Mouse (Mus musculus): Measurements from ENCODE around the gene Slc4a2. TPM values are rescaled to one million over a fixed set of nuclear protein-coding genes. Genes with fewer than 3 reads are reported as not detected.

The Slc4a2 gene
- polyA plus RNA-seq, 1 experiment from 2014 or later: 14.8 TPM

DNA sequence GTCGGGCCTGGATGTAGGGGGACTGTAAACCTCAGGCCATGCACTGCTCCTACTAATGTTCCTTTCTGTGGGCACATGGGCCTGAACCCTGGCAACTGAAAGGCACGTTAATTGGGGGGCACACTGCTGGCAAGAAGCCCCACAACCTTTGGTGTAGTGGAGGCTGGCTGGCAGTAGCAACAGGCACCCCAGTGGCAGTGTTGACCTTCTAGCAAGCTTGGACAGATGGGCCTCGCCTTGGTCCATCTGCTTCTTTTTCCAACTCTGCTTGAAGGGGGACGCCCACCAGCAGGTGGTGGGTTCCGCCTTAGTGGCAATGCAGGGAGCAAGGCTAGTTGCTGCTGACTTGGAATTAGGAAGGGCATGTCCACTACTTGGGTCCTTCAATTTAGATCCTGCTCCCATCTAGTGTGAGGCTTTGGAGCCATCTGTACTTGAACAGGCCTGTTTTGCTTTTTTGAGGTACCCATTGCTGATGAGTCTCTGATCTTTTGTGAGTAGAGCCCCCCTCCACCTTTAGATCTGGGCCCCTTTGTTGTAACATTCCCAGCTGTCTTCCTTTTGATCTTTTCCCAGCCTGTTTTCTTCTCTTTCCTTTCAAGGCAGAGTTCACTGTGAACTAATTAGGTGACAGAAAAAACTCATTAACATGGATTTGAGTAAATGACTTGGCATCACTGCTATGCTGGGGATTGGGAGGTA is 29.8 kb downstream of the Slc4a2 start:
- DNase-seq (peak; percentile 49), ATAC-seq (ENCODE audit: low FRiP score, low TSS enrichment) (no peak)
- Histone ChIP-seq H3K4me1 (ENCODE audit: control insufficient read depth, insufficient read depth, low read length) (peaks cover 39% of the 10 kb centered on the region), H3K9me3 (ENCODE audit: control insufficient read depth, low read length) (no peaks in the 10 kb centered on the region), H3K36me3 (ENCODE audit: control insufficient read depth, insufficient read depth, low read length) (no peaks in the 10 kb centered on the region), H3K9ac (replicated peaks; ENCODE audit: low read length) (peak overlapping the region; percentile 93), H3K4me3 (replicated peaks; ENCODE audit: low read depth, low read length) (peak overlapping the region; percentile 85), H3K27me3 (ENCODE audit: control insufficient read depth, insufficient read depth, low read length) (no peaks in the 10 kb centered on the region), H3K27ac (replicated peaks; ENCODE audit: low read depth, low read length) (peak overlapping the region; percentile 93), H3K4me2 (ENCODE audit: low read length) (peak overlapping the region; percentile 88)
- 1% methylated on average over 5 of the region's 5 CpGs for WGBS

DNA sequence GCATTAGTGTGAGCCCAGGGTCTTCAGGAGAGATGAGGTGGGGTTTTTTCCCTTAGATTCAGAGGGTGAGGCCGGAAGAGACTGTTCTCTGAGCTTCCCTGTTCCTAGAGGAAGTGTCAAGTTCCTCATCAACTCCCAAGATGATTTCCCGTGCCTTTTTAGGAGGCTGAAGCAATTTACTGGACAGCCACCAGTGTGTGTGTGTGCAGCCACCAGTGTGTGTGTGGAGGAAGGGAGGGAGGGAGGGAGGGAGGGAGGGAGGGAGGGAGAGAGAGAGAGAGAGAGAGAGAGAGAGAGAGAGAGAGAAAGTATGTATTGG is 30.3 kb downstream of the Slc4a2 start:
- H3K4me3 ChIP-seq (replicated peaks; ENCODE audit: low read depth, low read length): peak overlapping the region; percentile 85
- no peak for DNase-seq
- peaks cover 39% of the 10 kb centered on the region for H3K4me1 ChIP-seq (ENCODE audit: control insufficient read depth, insufficient read depth, low read length)

DNA sequence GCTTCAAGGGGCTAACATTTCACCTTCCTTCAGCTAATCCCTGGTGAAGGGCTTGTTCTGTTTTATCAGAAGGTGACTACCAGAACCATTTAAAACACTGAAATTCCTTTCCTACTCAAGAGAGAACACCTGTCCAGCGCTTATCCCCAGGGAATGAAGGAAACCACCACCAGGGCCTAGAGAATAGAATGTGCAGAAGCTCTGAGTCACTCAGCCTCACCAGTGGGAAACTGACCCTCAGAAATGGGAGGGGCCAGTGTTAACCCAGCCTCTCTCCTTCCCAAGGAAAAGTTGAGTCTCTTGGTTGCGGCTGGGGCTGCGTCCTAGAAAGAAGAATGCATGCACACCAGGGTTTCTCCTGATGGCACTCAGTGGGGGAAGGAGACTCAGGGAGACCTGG is 31.4 kb downstream of the Slc4a2 start:
- H3K9ac ChIP-seq (replicated peaks; ENCODE audit: low read length): peak overlapping the region; percentile 13
- no peak for ATAC-seq (ENCODE audit: low FRiP score, low TSS enrichment)
- DNase-seq: no peak
- H3K4me3 ChIP-seq (replicated peaks; ENCODE audit: low read depth, low read length): no peak overlapping the region
- WGBS: 65% methylated on average over 3 of the region's 3 CpGs
- no peaks in the 10 kb centered on the region for H3K27me3 ChIP-seq (ENCODE audit: control insufficient read depth, insufficient read depth, low read length)
- H3K4me1 ChIP-seq (ENCODE audit: control insufficient read depth, insufficient read depth, low read length): peaks cover 39% of the 10 kb centered on the region
- peak overlapping the region; percentile 88 for H3K4me2 ChIP-seq (ENCODE audit: low read length)
- H3K9me3 ChIP-seq (ENCODE audit: control insufficient read depth, low read length): no peaks in the 10 kb centered on the region
- 0 out of 2 replicates have a peak overlapping the region, but pooled peaks have one; percentile 6 for H3K27ac ChIP-seq (replicated peaks; ENCODE audit: low read depth, low read length)
- H3K36me3 ChIP-seq (ENCODE audit: control insufficient read depth, insufficient read depth, low read length): no peaks in the 10 kb centered on the region

More for the DNA sequence above, 30.3 kb downstream of the Slc4a2 start:
- no peaks in the 10 kb centered on the region for H3K9me3 ChIP-seq (ENCODE audit: control insufficient read depth, low read length)
- H3K36me3 ChIP-seq (ENCODE audit: control insufficient read depth, insufficient read depth, low read length): no peaks in the 10 kb centered on the region
- WGBS: 5% methylated on average over 2 of the region's 2 CpGs
- peak overlapping the region; percentile 93 for H3K9ac ChIP-seq (replicated peaks; ENCODE audit: low read length)
- peak overlapping the region; percentile 93 for H3K27ac ChIP-seq (replicated peaks; ENCODE audit: low read depth, low read length)
- H3K4me2 ChIP-seq (ENCODE audit: low read length): peak overlapping the region; percentile 88
- ATAC-seq (ENCODE audit: low FRiP score, low TSS enrichment): no peak
- no peaks in the 10 kb centered on the region for H3K27me3 ChIP-seq (ENCODE audit: control insufficient read depth, insufficient read depth, low read length)

DNA sequence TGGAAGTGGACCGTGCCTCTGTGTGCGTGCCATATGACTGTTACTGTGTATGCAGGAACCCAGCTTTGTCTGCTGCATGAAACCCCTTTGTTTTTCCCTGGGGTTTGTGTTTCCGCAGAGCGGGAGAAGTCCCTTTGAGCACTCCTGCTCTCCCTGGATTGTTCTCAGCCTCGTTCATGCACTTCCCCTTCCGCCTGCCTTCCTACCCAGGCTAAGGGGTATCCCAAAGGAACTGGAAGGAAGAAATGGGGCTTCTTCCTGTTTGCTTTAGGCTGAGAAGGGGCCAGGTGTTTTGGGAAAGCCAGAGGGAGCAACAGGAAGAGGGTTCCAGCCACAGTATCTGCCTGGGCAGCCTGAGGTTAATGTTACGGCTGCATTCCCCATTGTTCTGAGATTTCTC is 32.0 kb downstream of the Slc4a2 start:
- no peaks in the 10 kb centered on the region for H3K9me3 ChIP-seq (ENCODE audit: control insufficient read depth, low read length)
- H3K27ac ChIP-seq (replicated peaks; ENCODE audit: low read depth, low read length): 0 out of 2 replicates have a peak overlapping the region, but pooled peaks have one; percentile 6
- WGBS: 51% methylated on average over 7 of the region's 7 CpGs
- H3K4me2 ChIP-seq (ENCODE audit: low read length): peak overlapping the region; percentile 88
- peak overlapping the region; percentile 13 for H3K9ac ChIP-seq (replicated peaks; ENCODE audit: low read length)
- peaks cover 39% of the 10 kb centered on the region for H3K4me1 ChIP-seq (ENCODE audit: control insufficient read depth, insufficient read depth, low read length)
- H3K4me3 ChIP-seq (replicated peaks; ENCODE audit: low read depth, low read length): 0 out of 2 replicates have a peak overlapping the region, but pooled peaks have one; percentile 2
- H3K36me3 ChIP-seq (ENCODE audit: control insufficient read depth, insufficient read depth, low read length): 0 out of 2 replicates have a peak, but pooled peaks cover 3% of the 10 kb centered on the region
- no peak for ATAC-seq (ENCODE audit: low FRiP score, low TSS enrichment)
- no peaks in the 10 kb centered on the region for H3K27me3 ChIP-seq (ENCODE audit: control insufficient read depth, insufficient read depth, low read length)
- DNase-seq: no peak

DNA sequence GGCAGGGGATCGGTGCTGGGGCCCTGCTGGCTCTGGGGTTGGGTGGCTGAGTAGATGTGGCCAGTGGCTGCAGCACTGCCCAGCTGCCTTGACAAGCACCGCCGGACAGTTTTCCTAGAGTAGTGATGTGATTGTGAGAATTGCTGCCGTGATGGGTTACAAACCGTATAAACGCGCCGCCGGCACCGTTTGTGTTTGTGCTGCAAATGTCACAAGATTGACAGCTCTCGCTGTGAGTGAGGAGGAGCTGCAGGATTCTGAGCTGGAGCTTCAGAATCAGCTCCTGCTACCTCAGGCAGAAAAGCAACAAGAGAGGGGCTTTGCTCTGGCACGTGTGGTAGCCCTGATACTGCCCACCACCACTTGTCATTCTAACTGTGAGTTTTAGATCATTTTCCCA is 43.1 kb downstream of the Slc4a2 start:
- ATAC-seq (ENCODE audit: low FRiP score, low TSS enrichment): no peak

DNA sequence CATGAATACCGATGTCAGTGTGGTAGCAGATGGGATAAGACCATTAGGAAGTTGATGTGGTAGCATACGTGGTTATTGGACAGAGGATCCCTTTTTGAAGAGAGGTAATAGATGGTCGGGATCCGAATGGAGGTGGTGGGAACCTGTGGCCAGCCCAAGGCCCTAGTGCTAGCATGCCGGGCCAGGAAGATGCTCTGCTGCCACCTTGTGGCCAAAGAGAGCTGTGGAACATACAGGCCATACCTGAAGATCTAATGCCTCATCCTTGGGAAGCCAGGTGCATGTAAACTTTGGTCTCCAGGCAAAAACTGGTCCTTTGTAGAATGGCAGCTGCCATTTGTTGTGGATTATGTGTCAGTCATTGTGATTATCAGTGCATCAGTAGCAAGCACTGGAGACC is 47.0 kb downstream of the Slc4a2 start:
- H3K9ac ChIP-seq (replicated peaks; ENCODE audit: low read length): no peak overlapping the region
- peaks cover 19% of the 10 kb centered on the region; the same call in 1 of the 2 replicates for H3K27me3 ChIP-seq (ENCODE audit: control insufficient read depth, insufficient read depth, low read length)
- no peaks in the 10 kb centered on the region for H3K9me3 ChIP-seq (ENCODE audit: control insufficient read depth, low read length)
- H3K4me2 ChIP-seq (ENCODE audit: low read length): no peak overlapping the region
- H3K36me3 ChIP-seq (ENCODE audit: control insufficient read depth, insufficient read depth, low read length): no peaks in the 10 kb centered on the region
- no peak overlapping the region for H3K4me3 ChIP-seq (replicated peaks; ENCODE audit: low read depth, low read length)
- peaks cover 23% of the 10 kb centered on the region for H3K4me1 ChIP-seq (ENCODE audit: control insufficient read depth, insufficient read depth, low read length)
- ATAC-seq (ENCODE audit: low FRiP score, low TSS enrichment): peak; percentile 59; the same call in 1 of the 2 replicates
- no peak overlapping the region for H3K27ac ChIP-seq (replicated peaks; ENCODE audit: low read depth, low read length)
- DNase-seq: peak; percentile 93
- WGBS: 9% methylated on average over 5 of the region's 5 CpGs

More for the DNA sequence above, 43.1 kb downstream of the Slc4a2 start:
- H3K4me2 ChIP-seq (ENCODE audit: low read length): no peak overlapping the region
- no peak overlapping the region for H3K4me3 ChIP-seq (replicated peaks; ENCODE audit: low read depth, low read length)
- no peaks in the 10 kb centered on the region for H3K36me3 ChIP-seq (ENCODE audit: control insufficient read depth, insufficient read depth, low read length)
- WGBS: 15% methylated on average over 12 of the region's 12 CpGs
- peak overlapping the region; percentile 55; the same call in 1 of the 2 replicates for H3K27ac ChIP-seq (replicated peaks; ENCODE audit: low read depth, low read length)
- peak overlapping the region; percentile 36; the same call in 1 of the 2 replicates for H3K9ac ChIP-seq (replicated peaks; ENCODE audit: low read length)
- 0 out of 2 replicates have a peak, but pooled peaks cover 8% of the 10 kb centered on the region for H3K4me1 ChIP-seq (ENCODE audit: control insufficient read depth, insufficient read depth, low read length)
- peak; percentile 65 for DNase-seq
- no peaks in the 10 kb centered on the region for H3K9me3 ChIP-seq (ENCODE audit: control insufficient read depth, low read length)
- H3K27me3 ChIP-seq (ENCODE audit: control insufficient read depth, insufficient read depth, low read length): no peaks in the 10 kb centered on the region

DNA sequence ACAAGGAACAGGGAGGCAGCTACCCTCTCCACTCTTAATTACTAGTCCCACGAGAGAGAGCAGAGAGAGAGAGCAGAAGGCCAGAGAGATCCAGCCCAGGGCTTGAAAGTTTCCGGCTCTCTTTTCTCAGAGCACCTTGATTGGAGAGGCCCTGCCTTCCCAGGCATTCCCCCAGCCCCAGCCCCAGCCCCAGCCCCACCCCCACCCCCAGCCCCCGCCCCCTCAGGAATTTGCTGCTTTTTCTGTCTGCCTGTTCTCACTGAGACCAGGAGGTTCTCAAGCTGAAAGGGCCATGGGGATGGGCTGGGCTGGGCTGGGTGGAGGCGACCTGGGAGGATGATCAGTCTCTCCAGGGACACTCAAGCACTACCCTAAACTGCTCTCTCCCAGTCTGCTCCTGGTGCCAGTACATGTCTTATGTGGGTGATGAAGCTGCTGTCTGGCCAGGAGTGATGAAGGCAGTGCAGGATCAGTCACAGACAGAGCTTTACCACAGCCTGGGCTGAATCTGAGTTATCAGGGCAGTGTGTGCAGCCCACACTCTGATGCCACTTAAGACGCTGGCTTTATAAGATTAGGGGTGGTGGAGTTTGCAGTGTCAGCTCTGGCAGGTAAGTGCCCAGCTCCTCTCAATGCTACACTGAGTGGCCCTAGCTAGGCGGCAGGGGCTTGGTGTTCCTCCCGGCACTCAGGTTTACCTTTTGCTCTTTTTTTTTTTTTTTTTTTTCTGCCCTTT is 49.4 kb downstream of the Slc4a2 start:
- WGBS: 27% methylated on average over 7 of the region's 7 CpGs
- Histone ChIP-seq H3K36me3 (ENCODE audit: control insufficient read depth, insufficient read depth, low read length) (peaks cover 20% of the 10 kb centered on the region), H3K27me3 (ENCODE audit: control insufficient read depth, insufficient read depth, low read length) (peaks cover 19% of the 10 kb centered on the region; the same call in 1 of the 2 replicates), H3K27ac (replicated peaks; ENCODE audit: low read depth, low read length) (no peak overlapping the region), H3K9me3 (ENCODE audit: control insufficient read depth, low read length) (no peaks in the 10 kb centered on the region), H3K4me3 (replicated peaks; ENCODE audit: low read depth, low read length) (no peak overlapping the region), H3K4me2 (ENCODE audit: low read length) (no peak overlapping the region), H3K9ac (replicated peaks; ENCODE audit: low read length) (no peak overlapping the region), H3K4me1 (ENCODE audit: control insufficient read depth, insufficient read depth, low read length) (peaks cover 15% of the 10 kb centered on the region)
- ATAC-seq (ENCODE audit: low FRiP score, low TSS enrichment) (no peak), DNase-seq (no peak)

DNA sequence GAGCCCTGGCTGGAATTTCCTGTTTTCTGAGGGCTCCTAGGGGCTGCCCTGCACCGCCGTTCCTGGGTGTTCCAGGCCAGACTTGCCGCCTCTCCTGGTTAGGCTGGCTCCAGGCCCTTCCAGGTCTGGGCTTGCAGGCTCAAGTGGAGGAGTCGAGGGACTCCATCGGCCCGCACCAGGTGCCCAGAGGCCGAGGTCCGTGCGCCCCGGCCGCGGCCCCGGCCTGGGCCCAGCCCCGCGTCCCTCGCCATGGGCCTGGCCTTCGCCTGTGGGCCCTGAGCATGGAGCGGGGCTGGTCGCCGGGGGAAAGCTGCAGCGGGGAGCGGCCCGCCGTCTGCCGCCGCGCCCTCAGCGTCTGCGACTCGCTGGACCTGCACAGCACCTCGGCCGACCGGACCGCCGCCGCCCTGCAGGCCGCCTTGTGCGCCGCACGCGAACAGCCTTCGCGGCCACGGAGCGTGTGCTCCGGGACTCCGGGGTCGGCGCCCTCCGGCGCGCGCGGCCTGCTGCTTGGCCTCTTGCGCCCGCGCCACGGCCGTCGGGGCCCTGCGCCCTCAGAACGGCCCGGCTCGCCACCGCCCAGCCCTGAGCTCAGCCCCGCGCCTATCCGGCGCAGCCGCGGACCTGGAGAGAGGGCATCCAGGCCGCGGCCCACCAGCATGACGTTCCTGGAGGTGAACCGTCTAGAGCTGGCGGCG is 50.5 kb downstream of the Slc4a2 start:
- ATAC-seq (ENCODE audit: low FRiP score, low TSS enrichment): no peak; the same call in 1 of the 2 replicates
- Histone ChIP-seq H3K9ac (replicated peaks; ENCODE audit: low read length) (peak overlapping the region; percentile 43), H3K4me2 (ENCODE audit: low read length) (peak overlapping the region; percentile 61), H3K9me3 (ENCODE audit: control insufficient read depth, low read length) (no peaks in the 10 kb centered on the region), H3K36me3 (ENCODE audit: control insufficient read depth, insufficient read depth, low read length) (peaks cover 31% of the 10 kb centered on the region), H3K4me1 (ENCODE audit: control insufficient read depth, insufficient read depth, low read length) (peaks cover 15% of the 10 kb centered on the region), H3K27me3 (ENCODE audit: control insufficient read depth, insufficient read depth, low read length) (peaks cover 19% of the 10 kb centered on the region; the same call in 1 of the 2 replicates), H3K27ac (replicated peaks; ENCODE audit: low read depth, low read length) (no peak overlapping the region), H3K4me3 (replicated peaks; ENCODE audit: low read depth, low read length) (peak overlapping the region; percentile 28)
- DNase-seq: no peak
- WGBS: 4% methylated on average over 74 of the region's 77 CpGs
